Mouse (Mus musculus): ENCODE data around the gene Grb2.

- TF ChIP-seq GATA1 (IDR thresholded peaks at IDR 0.05; ENCODE audit: low read length): no peak
- no peak for TF ChIP-seq TAL1 (IDR thresholded peaks at IDR 0.05; ENCODE audit: low read length)
Observed at GRCm38 (mm10) chr11:115618001-115618400, 90.4 kb downstream of the Grb2 start.
